Mouse (Mus musculus): ENCODE measurements around the gene Sdr9c7.

DNA sequence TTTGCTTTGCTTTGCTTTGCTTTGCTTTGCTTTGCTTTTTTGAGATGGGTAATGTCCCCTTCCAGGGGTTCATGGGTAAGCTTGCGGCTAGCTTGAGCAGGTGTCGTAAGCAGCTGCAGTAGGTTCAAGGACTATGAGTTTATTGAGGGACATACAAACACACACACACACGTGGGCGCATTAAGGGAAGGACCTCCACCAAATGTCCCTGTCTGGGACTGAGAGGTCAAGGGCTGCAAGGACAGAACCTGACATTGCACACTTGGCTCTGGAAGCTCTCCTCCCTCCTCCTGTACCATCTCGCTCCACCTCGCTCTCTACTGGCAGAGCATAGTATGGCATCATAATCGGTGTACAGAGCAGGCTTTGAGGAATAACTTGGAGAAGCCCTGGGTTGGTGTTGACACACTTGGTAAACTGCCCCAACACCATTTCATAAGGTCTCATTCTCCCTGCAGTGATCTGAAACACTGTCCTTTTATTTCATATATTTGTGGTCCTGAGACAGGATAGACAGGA is 60.9 kb downstream of the Sdr9c7 start:
- TF ChIP-seq CTCF (conservative IDR thresholded peaks at IDR 0.05; ENCODE audit: insufficient read depth, insufficient read length, low read depth, low read length), result no peak; the same call in 1 of the 2 replicates
- no peak for TF ChIP-seq POLR2A (IDR thresholded peaks at IDR 0.05; ENCODE audit: low read depth, low read length)

All from kidney, adult 2 months (tissue).